28 mouse cellular contexts compared by ENCODE assay signal in genomic region chr14:35685211-35685610, GRCm38 (mm10).
"Had no signal": no experiment of that assay in that cellular context is flagged by ENCODE, and none has a peak within 500 bp of the region (broad histone marks: within the 10 kb centered on the region; RNA-seq: fewer than 3 reads in every experiment).

No protein-coding gene starts in this region.

- H3K9ac ChIP-seq: embryonic facial prominence, embryonic 12.5 days; embryonic facial prominence, embryonic 13.5 days; embryonic facial prominence, embryonic 15.5 days; forebrain, embryonic 12.5 days; forebrain, embryonic 13.5 days; forebrain, embryonic 15.5 days; forebrain, postnatal 0 days had no signal

- H3K4me3 ChIP-seq: embryonic facial prominence, embryonic 10.5 days; embryonic facial prominence, embryonic 12.5 days; embryonic facial prominence, embryonic 13.5 days; embryonic facial prominence, embryonic 15.5 days; erythroblast, embryonic 14.5 days; forebrain, embryonic 10.5 days; forebrain, embryonic 12.5 days; forebrain, embryonic 13.5 days; forebrain, embryonic 15.5 days; gastrocnemius, adult 2 months; heart, adult 2 months had no signal

- DNase-seq: cerebellum, adult 8-10 months; cerebellum, adult 9-10 months; cerebellum, adult 9-11 months; cerebellum, postnatal 10 days; cerebellum, postnatal 14 days; cerebellum, postnatal 25 days; cerebellum, postnatal 36 days; embryo, embryonic 11 days; forebrain, postnatal 0 days; gastrocnemius, adult 2 months; gastrocnemius, postnatal 10 days; gastrocnemius, postnatal 14 days; gastrocnemius, postnatal 25 days; gastrocnemius, postnatal 36 days; heart, adult 11 months; heart, adult 18-20 months; heart, adult 2 months had no signal

- H3K27me3 ChIP-seq: embryonic facial prominence, embryonic 12.5 days; embryonic facial prominence, embryonic 13.5 days; embryonic facial prominence, embryonic 15.5 days; forebrain, embryonic 12.5 days; forebrain, embryonic 13.5 days; forebrain, embryonic 15.5 days had no signal

- H3K4me2 ChIP-seq: embryonic facial prominence, embryonic 12.5 days; embryonic facial prominence, embryonic 13.5 days; embryonic facial prominence, embryonic 15.5 days; forebrain, embryonic 12.5 days; forebrain, embryonic 13.5 days; forebrain, embryonic 15.5 days had no signal

- ATAC-seq: forebrain, embryonic 13.5 days; forebrain, embryonic 14.5 days; forebrain, embryonic 15.5 days; forebrain, embryonic 16.5 days; forebrain, postnatal 0 days had no signal

- H3K27ac ChIP-seq: embryonic facial prominence, embryonic 10.5 days; embryonic facial prominence, embryonic 12.5 days; embryonic facial prominence, embryonic 13.5 days; embryonic facial prominence, embryonic 15.5 days; forebrain, embryonic 10.5 days; forebrain, embryonic 12.5 days; forebrain, embryonic 13.5 days; forebrain, embryonic 15.5 days; gastrocnemius, adult 2 months; heart, adult 2 months had no signal

- H3K4me1 ChIP-seq: embryonic facial prominence, embryonic 10.5 days; embryonic facial prominence, embryonic 12.5 days; embryonic facial prominence, embryonic 13.5 days; embryonic facial prominence, embryonic 15.5 days; forebrain, embryonic 10.5 days; forebrain, embryonic 12.5 days; forebrain, embryonic 13.5 days; forebrain, embryonic 15.5 days had no signal

- H3K9me3 ChIP-seq: embryonic facial prominence, embryonic 10.5 days; embryonic facial prominence, embryonic 12.5 days; embryonic facial prominence, embryonic 13.5 days; embryonic facial prominence, embryonic 15.5 days; forebrain, embryonic 10.5 days; forebrain, embryonic 12.5 days; forebrain, embryonic 13.5 days; forebrain, embryonic 15.5 days had no signal

- H3K36me3 ChIP-seq: embryonic facial prominence, embryonic 10.5 days; embryonic facial prominence, embryonic 12.5 days; embryonic facial prominence, embryonic 13.5 days; embryonic facial prominence, embryonic 15.5 days; forebrain, embryonic 10.5 days; forebrain, embryonic 12.5 days; forebrain, embryonic 15.5 days had no signal
